ENCODE assay signal across 8 mouse cellular contexts in the genomic region with DNA sequence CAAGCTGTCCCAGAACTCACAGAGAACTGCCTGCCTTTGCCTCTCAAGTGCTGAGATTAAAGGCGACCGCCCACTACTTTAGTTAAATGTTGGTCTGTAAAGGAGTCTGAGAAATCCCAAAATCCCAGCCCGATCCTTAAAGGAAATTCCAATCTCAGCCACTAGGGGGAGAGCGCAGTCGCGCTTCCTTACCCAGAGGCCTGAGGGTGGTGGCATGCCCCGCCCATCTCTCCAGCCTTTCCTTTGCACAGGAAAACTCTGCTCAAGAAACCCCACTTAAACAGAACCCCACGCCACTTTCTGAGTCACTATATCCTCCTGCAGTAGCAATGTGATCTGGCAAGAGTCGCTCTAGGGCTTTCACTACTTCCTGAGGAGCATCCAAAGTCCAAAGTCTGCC. TPM values are rescaled to one million over a fixed set of nuclear protein-coding genes. Genes with fewer than 3 reads are reported as not detected.
DNase-seq lines count a peak whose midpoint lies in the region; ATAC-seq and TF ChIP-seq lines count a peak whose summit lies in the region.

No protein-coding gene starts in this region.

- H3K9ac ChIP-seq in intestine, embryonic 14.5 days (ENCODE audit: low read length) = no peak overlapping the region
- H3K9ac ChIP-seq in limb, embryonic 14.5 days (ENCODE audit: low read depth, low read length, severe bottlenecking) = no peak overlapping the region
- no peak overlapping the region for H3K9ac ChIP-seq in midbrain, embryonic 14.5 days (replicated peaks; ENCODE audit: low read length)

- H3K4me2 ChIP-seq in intestine, embryonic 14.5 days (ENCODE audit: low read length) = peak overlapping the region; percentile 30; the same call in 1 of the 2 replicates
- no peak overlapping the region for H3K4me2 ChIP-seq in limb, embryonic 14.5 days (replicated peaks; ENCODE audit: low read depth, low read length, severe bottlenecking)
- no peak overlapping the region for H3K4me2 ChIP-seq in midbrain, embryonic 14.5 days (ENCODE audit: low read length)

- no peak overlapping the region for H3K4me3 ChIP-seq in intestine, embryonic 14.5 days (ENCODE audit: low read depth, low read length)
- H3K4me3 ChIP-seq in limb, embryonic 14.5 days (replicated peaks; ENCODE audit: low read length) = no peak overlapping the region
- H3K4me3 ChIP-seq in midbrain, embryonic 14.5 days (replicated peaks; ENCODE audit: low read depth, low read length) = no peak overlapping the region

- under 1% methylated on average over 9 of the region's 9 CpGs for WGBS in intestine, embryonic 14.5 days
- WGBS in limb, embryonic 14.5 days = under 1% methylated on average over 9 of the region's 9 CpGs
- WGBS in midbrain, embryonic 14.5 days = under 1% methylated on average over 9 of the region's 9 CpGs

- 0 out of 2 replicates have a peak, but pooled peaks have one; percentile 19 for TF ChIP-seq POLR2A in limb, embryonic 14.5 days (IDR thresholded peaks at IDR 0.05; ENCODE audit: borderline replicate concordance, extremely low read depth, insufficient read depth, insufficient read length)

- no peaks in the 10 kb centered on the region for H3K9me3 ChIP-seq in intestine, embryonic 14.5 days (ENCODE audit: control insufficient read depth, low read length)
- no peaks in the 10 kb centered on the region for H3K9me3 ChIP-seq in limb, embryonic 14.5 days (ENCODE audit: control insufficient read depth, low read length)
- no peaks in the 10 kb centered on the region for H3K9me3 ChIP-seq in midbrain, embryonic 14.5 days (ENCODE audit: control insufficient read depth, low read length)

- H3K4me1 ChIP-seq in intestine, embryonic 14.5 days (replicated peaks; ENCODE audit: control insufficient read depth, insufficient read depth, low read length) = 0 out of 2 replicates have a peak, but pooled peaks cover 7% of the 10 kb centered on the region
- no peaks in the 10 kb centered on the region for H3K4me1 ChIP-seq in limb, embryonic 14.5 days (ENCODE audit: control insufficient read depth, insufficient read depth, low read length)
- no peaks in the 10 kb centered on the region; the same call in 1 of the 2 replicates for H3K4me1 ChIP-seq in midbrain, embryonic 14.5 days (ENCODE audit: control insufficient read depth, insufficient read depth, low read length)

- peak; percentile 79 for DNase-seq in 416B (ENCODE audit: low read depth)
- peak; percentile 85 for DNase-seq in adipocyte (ENCODE audit: low spot score)
- DNase-seq in embryo, embryonic 10.5 days (ENCODE audit: low spot score) = peak; percentile 94
- DNase-seq in gastrocnemius, postnatal 4 days (ENCODE audit: low spot score in 2 of 2) = peak; percentile 56 to 79
- DNase-seq in intestine, embryonic 14.5 days (ENCODE audit: low spot score) = peak; percentile 90
- peak; percentile 88 for DNase-seq in limb, embryonic 14.5 days (ENCODE audit: low spot score)
- DNase-seq in midbrain, embryonic 14.5 days = peak; percentile 89
- DNase-seq in spleen, postnatal 10 days (ENCODE audit: low spot score in 2 of 2) = peak; percentile 66 to 78

- no peaks in the 10 kb centered on the region for H3K36me3 ChIP-seq in intestine, embryonic 14.5 days (ENCODE audit: control insufficient read depth, insufficient read depth, low read length)
- H3K36me3 ChIP-seq in limb, embryonic 14.5 days (ENCODE audit: control insufficient read depth, insufficient read depth, low read length) = no peaks in the 10 kb centered on the region
- no peaks in the 10 kb centered on the region for H3K36me3 ChIP-seq in midbrain, embryonic 14.5 days (ENCODE audit: control insufficient read depth, insufficient read depth, low read length)

- peak overlapping the region; percentile 60 for H3K27ac ChIP-seq in intestine, embryonic 14.5 days (ENCODE audit: low read depth)
- H3K27ac ChIP-seq in limb, embryonic 14.5 days (replicated peaks; ENCODE audit: low read depth, low read length) = no peak overlapping the region
- no peak overlapping the region for H3K27ac ChIP-seq in midbrain, embryonic 14.5 days (replicated peaks; ENCODE audit: low read depth, low read length)

- ATAC-seq in intestine, embryonic 14.5 days (replicated peaks; ENCODE audit: low FRiP score, low TSS enrichment, low read depth) = peak; percentile 53
- peak; percentile 66; the same call in 1 of the 2 replicates for ATAC-seq in limb, embryonic 14.5 days (ENCODE audit: low FRiP score, low read depth)
- peak; percentile 68; the same call in 1 of the 2 replicates for ATAC-seq in midbrain, embryonic 14.5 days (ENCODE audit: low FRiP score, low TSS enrichment)

- H3K27me3 ChIP-seq in intestine, embryonic 14.5 days (replicated peaks; ENCODE audit: control insufficient read depth, insufficient read depth, low read length) = no peaks in the 10 kb centered on the region
- no peaks in the 10 kb centered on the region for H3K27me3 ChIP-seq in limb, embryonic 14.5 days (ENCODE audit: control insufficient read depth, insufficient read depth, low read length)
- H3K27me3 ChIP-seq in midbrain, embryonic 14.5 days (ENCODE audit: control insufficient read depth, insufficient read depth, low read length) = no peaks in the 10 kb centered on the region

RNA-seq across cellular contexts. Expression of gene Mapk3, which starts 4.5 kb away (rescaled TPM):
- 10 to 100 TPM; 65.0 to 66.7 TPM for total RNA-seq in gastrocnemius, postnatal 4 days (2021)
- polyA plus RNA-seq in intestine, embryonic 14.5 days (2014; fragmentation: Nextera tagmentation; extraction: Ambion mirVana) = 101 and 104 TPM in 2 replicates
- 134 and 151 TPM in 2 replicates for polyA plus RNA-seq in limb, embryonic 14.5 days (2012; rRNA removed)
- polyA plus RNA-seq in limb, embryonic 14.5 days (2014; fragmentation: Nextera tagmentation; extraction: Ambion mirVana) = 51.0 and 52.4 TPM in 2 replicates
- 78.4 and 110 TPM in 2 replicates for polyA plus RNA-seq in midbrain, embryonic 14.5 days (2014; fragmentation: Nextera tagmentation; extraction: Ambion mirVana)

RNA-seq across cellular contexts. Expression of gene Gdpd3, which starts 11.3 kb away (rescaled TPM):
- 1 to 10 TPM; 4.8 to 5.1 TPM for total RNA-seq in gastrocnemius, postnatal 4 days (2021)
- 3.6 and 3.9 TPM in 2 replicates for polyA plus RNA-seq in intestine, embryonic 14.5 days (2014; fragmentation: Nextera tagmentation; extraction: Ambion mirVana)
- polyA plus RNA-seq in limb, embryonic 14.5 days (2012; rRNA removed) = 13.6 and 15.0 TPM in 2 replicates
- 3.2 and 4.3 TPM in 2 replicates for polyA plus RNA-seq in limb, embryonic 14.5 days (2014; fragmentation: Nextera tagmentation; extraction: Ambion mirVana)
- 2.0 and 3.4 TPM in 2 replicates for polyA plus RNA-seq in midbrain, embryonic 14.5 days (2014; fragmentation: Nextera tagmentation; extraction: Ambion mirVana)

RNA-seq across cellular contexts. Expression of gene Ypel3, which starts 21.9 kb away (rescaled TPM):
- 10 to 100 TPM; 61.7 to 82.5 TPM for total RNA-seq in gastrocnemius, postnatal 4 days (2021)
- 105 and 106 TPM in 2 replicates for polyA plus RNA-seq in intestine, embryonic 14.5 days (2014; fragmentation: Nextera tagmentation; extraction: Ambion mirVana)
- polyA plus RNA-seq in limb, embryonic 14.5 days (2012; rRNA removed) = 144 and 202 TPM in 2 replicates
- polyA plus RNA-seq in limb, embryonic 14.5 days (2014; fragmentation: Nextera tagmentation; extraction: Ambion mirVana) = 131 and 151 TPM in 2 replicates
- 218 and 255 TPM in 2 replicates for polyA plus RNA-seq in midbrain, embryonic 14.5 days (2014; fragmentation: Nextera tagmentation; extraction: Ambion mirVana)

RNA-seq across cellular contexts. Expression of gene Tbx6, which starts 26.4 kb away (rescaled TPM):
- 1 to 10 TPM in 1 of 2 experiments, under 1 TPM in 1; 0.44 to 1.1 TPM for total RNA-seq in gastrocnemius, postnatal 4 days (2021)
- 0.36 and 0.47 TPM in 2 replicates for polyA plus RNA-seq in intestine, embryonic 14.5 days (2014; fragmentation: Nextera tagmentation; extraction: Ambion mirVana)
- polyA plus RNA-seq in limb, embryonic 14.5 days (2012; rRNA removed) = 2.0 and 2.7 TPM in 2 replicates
- polyA plus RNA-seq in limb, embryonic 14.5 days (2014; fragmentation: Nextera tagmentation; extraction: Ambion mirVana) = 0.29 and 0.41 TPM in 2 replicates
- polyA plus RNA-seq in midbrain, embryonic 14.5 days (2014; fragmentation: Nextera tagmentation; extraction: Ambion mirVana) = 0.22 and 0.24 TPM in 2 replicates

RNA-seq across cellular contexts. Expression of gene Ppp4c, which starts 37.4 kb away (rescaled TPM):
- 10 to 100 TPM; 74.6 to 74.7 TPM for total RNA-seq in gastrocnemius, postnatal 4 days (2021)
- polyA plus RNA-seq in intestine, embryonic 14.5 days (2014; fragmentation: Nextera tagmentation; extraction: Ambion mirVana) = 277 and 280 TPM in 2 replicates
- polyA plus RNA-seq in limb, embryonic 14.5 days (2012; rRNA removed) = 238 and 252 TPM in 2 replicates
- polyA plus RNA-seq in limb, embryonic 14.5 days (2014; fragmentation: Nextera tagmentation; extraction: Ambion mirVana) = 268 and 269 TPM in 2 replicates
- 210 and 212 TPM in 2 replicates for polyA plus RNA-seq in midbrain, embryonic 14.5 days (2014; fragmentation: Nextera tagmentation; extraction: Ambion mirVana)
